Mouse (Mus musculus): ENCODE results near the gene Nop53. TPM values are rescaled to one million over a fixed set of nuclear protein-coding genes. Genes with fewer than 3 reads are reported as not detected.

Nop53 gene
- polyA plus RNA-seq (2016; fragmentation: Nextera tagmentation; extraction: Ambion mirVana) = 180 and 185 TPM in 2 replicates

DNA sequence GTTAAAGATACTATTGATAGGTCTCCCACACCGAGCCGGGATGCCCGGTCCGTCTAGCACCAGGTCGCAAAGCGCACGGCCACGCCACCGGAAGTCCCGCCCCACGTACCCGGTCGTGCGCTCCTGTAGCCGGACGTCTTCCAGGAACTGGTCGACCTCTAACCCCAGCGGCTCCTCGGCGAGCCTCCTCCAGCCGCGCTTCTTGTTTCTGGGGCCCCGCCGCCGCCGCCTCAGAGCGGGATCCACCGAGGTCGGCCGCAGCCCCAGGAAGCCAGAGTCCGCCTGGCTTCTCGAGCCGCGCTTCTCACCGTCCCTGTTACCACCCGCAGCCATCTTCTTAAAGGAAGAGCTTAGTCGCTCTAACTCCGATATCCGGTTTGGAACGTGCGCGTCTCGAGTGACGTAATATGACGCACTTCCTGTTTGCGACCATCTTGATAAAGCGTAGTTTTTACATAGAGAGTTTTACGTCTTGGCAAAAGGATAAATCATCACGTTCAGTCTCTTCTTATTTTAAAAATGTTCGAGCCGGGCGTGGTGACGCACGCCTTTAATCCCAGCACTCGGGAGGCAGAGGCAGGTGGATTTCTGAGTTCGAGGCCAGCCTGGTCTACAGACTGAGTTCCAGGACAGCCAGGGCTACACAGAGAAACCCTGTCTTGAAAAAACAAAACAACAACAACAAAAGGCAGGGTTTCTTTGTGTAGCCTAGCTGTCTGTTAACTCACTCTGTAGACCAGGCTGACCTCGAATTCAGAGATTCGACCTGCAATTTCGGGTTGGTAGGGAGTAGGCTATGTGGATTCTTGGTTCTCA is at the start of gene Nop53:
Gene Nop53 (minus strand): TSS at position 354 of the 816 bp plus-strand sequence.
- peak within 1 kb of the TSS; percentile 82 for H3K4me3 ChIP-seq
- no peaks in the 10 kb centered on the region for H3K9me3 ChIP-seq
- WGBS = 1% methylated on average over 59 of the region's 59 CpGs
- DNase-seq (ENCODE audit: low spot score) = peak; percentile 94
- H3K27ac ChIP-seq (replicated peaks) = peak within 1 kb of the TSS; percentile 95
- H3K27me3 ChIP-seq (replicated peaks; ENCODE audit: low read depth, poor library complexity, severe bottlenecking) = no peaks in the 10 kb centered on the region
- H3K36me3 ChIP-seq (replicated peaks) = peaks cover 46% of the 10 kb centered on the region
- H3K4me1 ChIP-seq = peaks cover 32% of the 10 kb centered on the region

DNA sequence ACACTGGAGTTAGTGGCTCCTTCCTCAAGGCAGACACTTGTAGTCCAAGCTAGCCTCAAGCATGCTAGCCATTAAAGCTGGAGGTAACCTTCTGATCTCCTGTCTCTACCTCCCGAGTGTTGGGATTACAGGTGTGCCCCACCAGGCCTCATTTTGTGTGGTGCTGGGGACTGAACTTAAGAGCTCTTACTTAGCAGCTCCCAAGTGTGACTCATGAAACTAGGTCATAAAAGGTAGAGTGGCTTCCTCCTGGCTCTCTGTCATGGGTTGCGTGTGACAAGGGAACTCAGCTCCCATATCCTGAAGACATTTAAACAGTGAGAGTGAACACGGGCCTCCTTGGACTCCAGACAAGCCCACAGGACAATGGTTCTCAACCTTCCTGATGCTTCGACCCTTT is 47.9 kb upstream of the Nop53 start:
- no peak overlapping the region for H3K4me3 ChIP-seq
- H3K36me3 ChIP-seq (replicated peaks) = peaks cover 94% of the 10 kb centered on the region
- H3K27me3 ChIP-seq (replicated peaks; ENCODE audit: low read depth, poor library complexity, severe bottlenecking) = no peaks in the 10 kb centered on the region
- no peak for DNase-seq (ENCODE audit: low spot score)
- 93% methylated on average over 4 of the region's 4 CpGs for WGBS
- no peaks in the 10 kb centered on the region for H3K9me3 ChIP-seq
- no peak overlapping the region for H3K27ac ChIP-seq (replicated peaks)
- no peaks in the 10 kb centered on the region for H3K4me1 ChIP-seq

DNA sequence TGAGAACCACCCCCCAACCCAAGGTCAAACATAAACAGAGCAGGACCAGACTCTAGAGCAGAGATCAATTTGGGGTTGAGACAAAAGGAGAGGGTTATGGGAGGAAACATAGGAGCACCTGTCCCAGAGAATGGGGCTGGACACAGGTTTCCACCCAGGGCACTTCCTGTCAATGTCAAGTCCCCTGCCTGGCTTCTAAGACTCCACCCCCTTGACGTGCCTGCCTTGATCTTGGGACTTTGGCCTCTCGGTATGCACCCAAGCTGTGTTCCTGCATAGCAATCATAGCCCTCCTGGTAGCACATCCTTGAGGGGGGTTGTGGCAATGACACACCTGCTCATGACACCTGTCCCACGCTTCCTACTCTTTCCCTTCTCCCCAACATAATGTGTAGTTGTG is 47.3 kb upstream of the Nop53 start:
- WGBS = 83% methylated on average over 3 of the region's 3 CpGs
- Histone ChIP-seq H3K4me1 (no peaks in the 10 kb centered on the region), H3K27me3 (replicated peaks; ENCODE audit: low read depth, poor library complexity, severe bottlenecking) (no peaks in the 10 kb centered on the region), H3K27ac (replicated peaks) (no peak overlapping the region), H3K9me3 (no peaks in the 10 kb centered on the region), H3K36me3 (replicated peaks) (peaks cover 98% of the 10 kb centered on the region), H3K4me3 (no peak overlapping the region)
- DNase-seq (ENCODE audit: low spot score) = no peak

DNA sequence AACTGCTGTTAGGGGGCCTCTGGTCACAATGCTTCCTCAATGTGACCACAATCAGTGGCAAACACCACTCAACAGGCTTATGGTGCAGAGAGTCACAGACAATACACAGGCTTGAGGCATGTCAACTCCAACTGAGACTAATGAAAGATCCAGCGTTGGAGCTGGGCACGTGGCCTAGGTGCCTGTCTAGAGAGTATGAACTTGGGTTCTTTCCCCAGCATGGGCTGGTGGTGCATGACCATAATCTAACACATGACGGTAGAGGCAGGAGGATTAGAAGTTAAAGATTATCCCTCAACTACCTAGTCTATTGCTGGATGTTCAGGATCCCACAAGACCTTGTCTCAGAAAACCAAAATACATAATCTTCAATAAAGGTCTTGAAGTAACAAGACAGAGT is 45.9 kb upstream of the Nop53 start:
- WGBS = 93% methylated on average over 3 of the region's 3 CpGs
- Histone ChIP-seq H3K27ac (replicated peaks) (no peak overlapping the region), H3K9me3 (no peaks in the 10 kb centered on the region), H3K27me3 (replicated peaks; ENCODE audit: low read depth, poor library complexity, severe bottlenecking) (no peaks in the 10 kb centered on the region), H3K4me1 (no peaks in the 10 kb centered on the region), H3K36me3 (replicated peaks) (peaks cover 98% of the 10 kb centered on the region), H3K4me3 (no peak overlapping the region)
- no peak for DNase-seq (ENCODE audit: low spot score)

DNA sequence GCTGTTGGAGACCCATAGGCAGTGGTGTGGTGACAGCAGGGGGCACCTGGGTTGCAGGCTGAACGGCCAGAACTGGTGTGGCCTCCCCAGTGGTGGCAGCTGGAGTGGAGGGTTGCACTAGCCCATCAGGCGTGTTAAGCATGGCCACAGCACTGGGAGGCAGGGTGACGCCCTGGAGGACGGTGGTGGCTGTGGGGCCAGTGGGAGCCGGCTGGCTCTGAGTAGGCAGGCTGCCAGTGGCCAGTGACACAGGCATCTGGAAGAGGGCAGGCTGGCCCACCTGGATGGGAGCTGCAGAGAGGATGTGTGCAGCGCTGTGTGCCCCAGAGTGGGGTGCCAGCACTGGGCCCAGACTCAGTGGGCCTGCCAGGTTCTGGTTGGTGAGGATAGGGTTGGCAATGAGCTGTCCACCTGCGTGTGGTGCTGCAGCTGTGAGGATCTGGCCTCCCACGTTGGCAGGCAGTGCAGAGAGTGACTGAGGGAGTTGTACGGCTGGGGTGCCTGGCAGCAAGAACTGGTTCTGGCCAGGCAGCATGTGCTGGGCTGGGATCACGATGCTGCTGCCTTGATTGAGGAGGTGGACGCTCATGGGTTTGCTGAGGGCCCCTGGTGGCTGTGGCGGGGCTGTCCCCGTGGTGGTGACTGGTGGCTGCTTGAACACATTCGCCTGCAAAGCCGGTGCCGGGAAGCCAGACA is 41.9 kb upstream of the Nop53 start:
- H3K4me1 ChIP-seq = no peaks in the 10 kb centered on the region
- peaks cover 88% of the 10 kb centered on the region for H3K36me3 ChIP-seq (replicated peaks)
- H3K4me3 ChIP-seq = no peak overlapping the region
- no peak for DNase-seq (ENCODE audit: low spot score)
- no peak overlapping the region for H3K27ac ChIP-seq (replicated peaks)
- H3K27me3 ChIP-seq (replicated peaks; ENCODE audit: low read depth, poor library complexity, severe bottlenecking) = no peaks in the 10 kb centered on the region
- no peaks in the 10 kb centered on the region for H3K9me3 ChIP-seq
- WGBS = 93% methylated on average over 16 of the region's 16 CpGs

DNA sequence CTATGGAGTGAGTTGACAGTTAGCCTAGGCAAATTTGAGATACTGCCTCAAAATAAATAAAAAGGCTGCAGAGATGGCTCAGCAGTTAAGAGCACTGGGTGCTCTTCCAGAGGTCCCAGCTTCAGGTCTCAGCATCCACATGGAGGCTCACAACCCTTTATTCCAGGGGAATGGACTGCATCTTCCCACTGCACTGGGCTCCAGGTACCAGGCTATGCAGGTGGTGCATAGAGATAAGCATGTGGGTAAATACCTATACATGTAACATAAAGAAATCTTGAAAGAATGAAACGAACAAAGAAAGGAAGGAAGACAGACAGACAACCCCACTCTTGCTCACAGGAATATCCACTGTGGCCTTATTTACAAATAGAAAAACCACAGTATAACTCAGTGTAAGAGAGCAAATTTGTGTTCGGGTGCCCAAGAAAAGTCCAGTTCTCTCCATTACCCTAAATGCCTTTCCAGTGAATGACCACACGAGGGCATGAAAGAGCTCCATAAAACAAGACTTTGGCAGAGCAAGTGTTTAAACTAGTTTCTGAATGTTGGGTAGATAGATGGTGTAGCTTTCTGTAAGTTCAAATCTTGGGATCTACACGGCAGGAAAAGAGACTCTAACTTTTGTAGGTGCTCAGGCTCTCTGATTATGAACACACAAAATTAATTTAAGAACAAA is 37.0 kb upstream of the Nop53 start:
- no peak overlapping the region for H3K4me3 ChIP-seq
- H3K9me3 ChIP-seq = peaks cover 7% of the 10 kb centered on the region; the same call in 1 of the 2 replicates
- H3K27ac ChIP-seq (replicated peaks) = no peak overlapping the region
- peaks cover 90% of the 10 kb centered on the region for H3K36me3 ChIP-seq (replicated peaks)
- WGBS = 52% methylated on average over 4 of the region's 4 CpGs
- no peaks in the 10 kb centered on the region for H3K4me1 ChIP-seq
- no peak for DNase-seq (ENCODE audit: low spot score)
- no peaks in the 10 kb centered on the region for H3K27me3 ChIP-seq (replicated peaks; ENCODE audit: low read depth, poor library complexity, severe bottlenecking)

DNA sequence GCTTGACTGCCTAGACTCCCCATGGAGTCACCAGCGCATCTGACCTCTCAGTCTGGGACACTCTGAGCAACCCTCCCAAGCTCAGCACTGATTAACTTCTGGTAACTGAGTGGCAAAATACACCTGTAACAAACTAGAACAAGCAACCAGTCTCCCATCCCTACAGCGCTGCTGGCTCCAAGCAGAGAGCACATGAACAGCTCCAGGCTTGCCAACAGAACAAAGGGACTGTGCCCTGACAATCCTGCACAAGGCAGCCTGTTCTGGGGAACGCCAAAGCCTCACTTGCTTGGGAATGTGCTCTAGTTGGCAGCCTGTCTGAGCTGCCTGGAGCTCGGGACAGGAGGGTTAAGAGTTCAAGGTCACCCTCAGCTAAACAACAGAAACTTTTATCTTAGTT is 35.7 kb upstream of the Nop53 start:
- Histone ChIP-seq H3K27me3 (replicated peaks; ENCODE audit: low read depth, poor library complexity, severe bottlenecking) (no peaks in the 10 kb centered on the region), H3K36me3 (replicated peaks) (peaks cover 90% of the 10 kb centered on the region), H3K27ac (replicated peaks) (no peak overlapping the region), H3K4me3 (no peak overlapping the region), H3K4me1 (no peaks in the 10 kb centered on the region), H3K9me3 (peaks cover 7% of the 10 kb centered on the region; the same call in 1 of the 2 replicates)
- no peak for DNase-seq (ENCODE audit: low spot score)
- 87% methylated on average over 4 of the region's 4 CpGs for WGBS

DNA sequence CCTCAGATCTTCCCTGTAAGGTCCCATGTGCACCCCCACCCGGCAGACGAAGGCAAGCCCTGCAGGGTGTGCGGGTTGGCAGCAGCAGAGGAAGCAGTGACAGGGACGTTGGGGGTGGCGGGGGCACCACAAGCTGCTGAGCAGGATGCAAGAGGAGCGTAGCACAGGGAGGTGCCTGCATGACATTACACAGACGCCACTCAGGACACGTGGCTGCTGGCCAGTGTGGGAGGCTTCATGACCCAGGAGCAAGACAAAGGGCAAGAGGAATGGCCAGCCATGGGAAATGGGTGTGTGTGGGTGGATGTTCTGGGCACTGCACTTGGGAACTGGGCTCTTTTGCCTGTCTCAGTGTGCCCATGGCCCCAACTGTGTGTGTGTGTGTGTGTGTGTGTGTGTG is 34.4 kb upstream of the Nop53 start:
- H3K27me3 ChIP-seq (replicated peaks; ENCODE audit: low read depth, poor library complexity, severe bottlenecking) = no peaks in the 10 kb centered on the region
- peaks cover 89% of the 10 kb centered on the region for H3K36me3 ChIP-seq (replicated peaks)
- H3K4me1 ChIP-seq = no peaks in the 10 kb centered on the region
- WGBS = 92% methylated on average over 8 of the region's 8 CpGs
- H3K4me3 ChIP-seq = no peak overlapping the region
- H3K27ac ChIP-seq (replicated peaks) = no peak overlapping the region
- DNase-seq (ENCODE audit: low spot score) = no peak
- peaks cover 7% of the 10 kb centered on the region; the same call in 1 of the 2 replicates for H3K9me3 ChIP-seq

DNA sequence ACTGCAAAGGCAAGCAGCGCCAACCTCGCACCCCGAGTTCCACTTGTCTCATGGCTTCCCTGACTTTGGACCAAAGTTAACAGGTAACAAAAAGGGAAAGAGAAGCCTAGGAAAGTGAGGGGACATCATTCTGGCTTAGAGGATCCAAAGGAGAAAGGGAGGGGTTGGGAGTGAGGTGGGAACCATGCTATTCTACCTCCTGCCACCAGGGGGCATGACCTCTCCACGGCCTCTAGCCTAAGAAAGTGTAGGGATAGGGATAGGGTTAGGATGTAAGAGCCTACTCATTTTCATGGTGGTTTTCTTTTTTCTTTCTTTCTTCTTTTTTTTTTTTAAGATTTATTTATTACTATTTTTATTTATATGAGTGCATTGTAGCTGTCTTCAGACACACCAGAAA is 30.0 kb upstream of the Nop53 start:
- Histone ChIP-seq H3K9me3 (peaks cover 7% of the 10 kb centered on the region; the same call in 1 of the 2 replicates), H3K27me3 (replicated peaks; ENCODE audit: low read depth, poor library complexity, severe bottlenecking) (no peaks in the 10 kb centered on the region), H3K27ac (replicated peaks) (no peak overlapping the region), H3K4me1 (no peaks in the 10 kb centered on the region), H3K36me3 (replicated peaks) (peaks cover 99% of the 10 kb centered on the region), H3K4me3 (no peak overlapping the region)
- 81% methylated on average over 4 of the region's 4 CpGs for WGBS
- DNase-seq (ENCODE audit: low spot score) = peak; percentile 54

DNA sequence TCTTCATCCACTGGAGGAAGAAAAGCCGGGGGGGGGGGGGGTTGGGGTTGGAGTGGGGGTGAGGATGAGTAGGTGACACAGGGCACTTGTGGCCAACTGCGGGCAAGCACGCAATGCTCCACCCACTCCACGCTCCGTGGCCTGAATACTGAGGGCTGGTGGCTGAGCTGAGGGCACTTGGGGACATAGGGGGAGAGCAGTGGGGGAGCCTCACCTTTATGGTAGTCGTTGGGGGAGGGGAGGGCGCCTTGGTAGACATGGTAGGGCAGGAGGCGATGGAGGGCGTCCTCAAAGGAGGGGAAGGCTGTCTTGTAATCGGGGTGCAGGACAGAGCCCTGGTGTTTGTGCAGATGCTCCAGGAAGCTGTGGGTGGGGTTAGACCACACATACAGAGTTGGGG is 29.6 kb upstream of the Nop53 start:
- Histone ChIP-seq H3K9me3 (peaks cover 7% of the 10 kb centered on the region; the same call in 1 of the 2 replicates), H3K27me3 (replicated peaks; ENCODE audit: low read depth, poor library complexity, severe bottlenecking) (no peaks in the 10 kb centered on the region), H3K36me3 (replicated peaks) (peaks cover 99% of the 10 kb centered on the region), H3K4me1 (no peaks in the 10 kb centered on the region), H3K27ac (replicated peaks) (no peak overlapping the region), H3K4me3 (no peak overlapping the region)
- no peak for DNase-seq (ENCODE audit: low spot score)
- WGBS = 96% methylated on average over 10 of the region's 10 CpGs

DNA sequence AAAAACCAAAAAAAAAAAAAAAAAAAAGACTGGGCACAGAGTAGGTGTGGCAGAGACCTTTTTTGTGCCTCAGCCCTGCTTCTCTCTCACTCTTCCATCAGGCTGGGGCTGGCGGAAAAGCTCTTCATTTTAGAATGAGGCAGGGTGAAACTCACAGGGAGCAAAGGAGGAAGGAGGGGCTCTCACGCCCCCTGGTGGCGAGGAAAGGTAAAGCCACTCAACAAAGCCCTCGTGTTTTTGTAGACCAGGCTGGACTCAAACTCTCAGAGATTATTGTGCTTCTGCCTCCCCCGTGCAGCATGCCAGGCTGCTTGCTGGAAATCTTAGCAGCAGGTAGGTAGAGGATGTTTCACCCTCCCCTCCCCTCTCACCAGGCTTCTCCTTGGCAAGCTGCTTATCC is 28.8 kb upstream of the Nop53 start:
- Histone ChIP-seq H3K27me3 (replicated peaks; ENCODE audit: low read depth, poor library complexity, severe bottlenecking) (no peaks in the 10 kb centered on the region), H3K4me1 (no peaks in the 10 kb centered on the region), H3K36me3 (replicated peaks) (peaks cover 99% of the 10 kb centered on the region), H3K9me3 (peaks cover 7% of the 10 kb centered on the region; the same call in 1 of the 2 replicates), H3K4me3 (no peak overlapping the region), H3K27ac (replicated peaks) (no peak overlapping the region)
- peak; percentile 59 for DNase-seq (ENCODE audit: low spot score)
- 61% methylated on average over 5 of the region's 5 CpGs for WGBS

DNA sequence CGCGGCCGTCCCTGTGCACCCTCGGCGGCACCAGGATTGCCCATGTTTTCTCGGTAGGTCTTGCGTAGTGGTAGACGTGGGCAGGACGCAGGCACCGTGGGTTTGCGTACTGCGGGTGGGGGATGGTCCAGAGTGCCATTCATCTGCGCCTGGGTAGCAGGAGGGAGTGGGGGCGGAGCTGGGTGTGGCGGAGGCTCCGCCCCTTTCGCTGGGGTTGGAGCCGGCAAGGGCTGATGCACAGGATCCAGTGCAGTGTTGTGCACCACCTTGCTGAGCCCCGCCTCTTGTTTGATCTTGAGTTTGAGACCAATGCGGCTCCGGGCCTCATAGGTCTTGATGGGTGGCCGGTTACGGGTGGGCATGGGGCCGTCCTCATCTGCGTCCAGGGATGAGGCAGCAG is 26.4 kb upstream of the Nop53 start:
- peaks cover 76% of the 10 kb centered on the region for H3K36me3 ChIP-seq (replicated peaks)
- 66% methylated on average over 25 of the region's 25 CpGs for WGBS
- no peak overlapping the region for H3K27ac ChIP-seq (replicated peaks)
- H3K4me3 ChIP-seq = no peak overlapping the region
- peaks cover 2% of the 10 kb centered on the region for H3K4me1 ChIP-seq
- no peaks in the 10 kb centered on the region for H3K27me3 ChIP-seq (replicated peaks; ENCODE audit: low read depth, poor library complexity, severe bottlenecking)
- DNase-seq (ENCODE audit: low spot score) = no peak
- no peaks in the 10 kb centered on the region for H3K9me3 ChIP-seq

Measured in embryonic facial prominence, embryonic 10.5 days (tissue).